Mouse (Mus musculus): ENCODE data around the gene Tmem63a.

- no peak for TF ChIP-seq CTCF (IDR thresholded peaks at IDR 0.05; ENCODE audit: low read depth, low read length)
- TF ChIP-seq POLR2A (IDR thresholded peaks at IDR 0.05; ENCODE audit: borderline replicate concordance, low read depth, low read length) = no peak
These were observed 24.4 kb downstream of the Tmem63a start for GRCm38 (mm10) chr1:180966542-180966941.

Data from bone marrow macrophage, adult 2 months (primary cell).